Mouse (Mus musculus): ENCODE results near the gene Trip4.

GRCm38 (mm10) chr9:65832041-65832440 is 76.6 kb downstream of the Trip4 start:
- TF ChIP-seq CTCF (IDR thresholded peaks at IDR 0.05; ENCODE audit: low read depth, low read length) (no peak), EP300 (IDR thresholded peaks at IDR 0.05; ENCODE audit: insufficient read depth, low read depth, low read length) (no peak)

Measured in ES-Bruce4 (cell line).